Mouse (Mus musculus): ENCODE measurements around the gene Maged2.
"Not testable (repeated sequence)": the region's sequence is repeated elsewhere in the genome, so short reads cannot be mapped to it uniquely, and the experiment has no call there.

DNA sequence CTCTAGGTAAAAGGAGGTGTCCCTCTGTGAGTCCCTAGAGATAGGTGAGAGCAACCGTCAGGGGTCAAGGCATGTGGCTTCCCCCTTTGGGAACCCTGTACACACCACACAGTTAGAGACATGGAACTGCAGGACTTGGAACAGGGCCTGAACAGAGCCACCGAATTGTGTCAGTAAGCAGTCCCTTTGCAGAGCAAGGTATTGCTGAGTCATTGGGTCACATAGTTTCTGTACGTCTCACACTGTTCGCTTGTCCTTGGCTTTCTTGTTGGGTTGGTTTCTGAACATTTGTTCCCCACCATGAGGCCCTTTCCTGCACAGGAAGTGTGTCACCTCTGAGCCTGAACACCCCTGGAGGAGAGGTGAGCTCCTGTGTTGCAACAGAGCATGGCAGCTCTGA lies 29.1 kb upstream of the Maged2 start:
- TF ChIP-seq CTCF (IDR thresholded peaks at IDR 0.05; ENCODE audit: low read depth); EP300 (optimal IDR thresholded peaks at IDR 0.05): not testable (repeated sequence)
